Mouse (Mus musculus): ENCODE data around the gene Gli1.

GRCm38 (mm10) chr10:127324495-127324894 lies 17.3 kb downstream of the Gli1 start:
- TF ChIP-seq POLR2A (IDR thresholded peaks at IDR 0.05; ENCODE audit: borderline replicate concordance, low read depth, low read length) (no peak), CTCF (IDR thresholded peaks at IDR 0.05; ENCODE audit: low read depth, low read length) (no peak)

All from bone marrow macrophage, adult 2 months (primary cell).